ENCODE assay signal across 8 mouse cellular contexts in the genomic region with DNA sequence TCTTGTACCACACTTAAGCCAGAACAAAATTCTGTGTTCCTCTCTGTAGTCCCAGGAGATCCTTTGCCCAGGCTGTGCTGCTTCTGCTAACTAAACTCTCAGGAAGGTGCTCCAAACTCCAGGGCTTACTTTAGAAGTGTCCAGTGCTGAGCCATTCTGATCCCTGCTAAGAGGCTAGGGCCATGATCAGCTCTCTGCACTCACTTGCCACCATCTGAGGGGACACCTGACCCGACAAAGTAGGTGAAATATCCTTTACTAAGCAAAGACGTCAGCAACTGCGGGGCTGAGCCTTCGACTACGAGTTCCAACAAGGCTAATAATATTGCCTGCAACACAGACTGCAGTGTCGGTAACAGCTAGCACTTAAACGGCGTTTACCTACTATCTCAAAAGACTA. TPM values are rescaled to one million over a fixed set of nuclear protein-coding genes. Genes with fewer than 3 reads are reported as not detected.
A peak's percentile ranks its signal among the peaks of the same experiment; 100 is the strongest.
DNase-seq lines count a peak whose midpoint lies in the region; ATAC-seq and TF ChIP-seq lines count a peak whose summit lies in the region.

No protein-coding gene starts in this region.

- ATAC-seq in lung, postnatal 0 days: no peak
- no peak for ATAC-seq in hindbrain, postnatal 0 days
- no peak for ATAC-seq in neural tube, embryonic 11.5 days (ENCODE audit: insufficient read depth, low FRiP score, low TSS enrichment)

- peaks cover 10% of the 10 kb centered on the region; the same call in 1 of the 2 replicates for H3K4me1 ChIP-seq in lung, postnatal 0 days (ENCODE audit: insufficient read depth, low read depth, low read length)
- H3K4me1 ChIP-seq in hindbrain, postnatal 0 days (ENCODE audit: insufficient read depth, low read length): peaks cover 15% of the 10 kb centered on the region
- H3K4me1 ChIP-seq in neural tube, embryonic 11.5 days (ENCODE audit: control insufficient read depth, insufficient read depth, low read length): peaks cover 8% of the 10 kb centered on the region

- no peaks in the 10 kb centered on the region for H3K27me3 ChIP-seq in lung, postnatal 0 days (replicated peaks; ENCODE audit: insufficient read depth, low read length)
- H3K27me3 ChIP-seq in hindbrain, postnatal 0 days (ENCODE audit: insufficient read depth, low read length): no peaks in the 10 kb centered on the region
- H3K27me3 ChIP-seq in neural tube, embryonic 11.5 days (ENCODE audit: control insufficient read depth, insufficient read depth, low read length): no peaks in the 10 kb centered on the region

- no peaks in the 10 kb centered on the region for H3K9me3 ChIP-seq in lung, postnatal 0 days (ENCODE audit: low read length)
- no peaks in the 10 kb centered on the region for H3K9me3 ChIP-seq in hindbrain, postnatal 0 days (ENCODE audit: low read length)
- H3K9me3 ChIP-seq in neural tube, embryonic 11.5 days (ENCODE audit: control insufficient read depth, low read length): no peaks in the 10 kb centered on the region

- peak overlapping the region; percentile 39 for H3K9ac ChIP-seq in lung, postnatal 0 days (replicated peaks; ENCODE audit: low read depth)
- peak overlapping the region; percentile 58 for H3K9ac ChIP-seq in hindbrain, postnatal 0 days (replicated peaks; ENCODE audit: low read length)
- H3K9ac ChIP-seq in neural tube, embryonic 11.5 days (ENCODE audit: low read length): peak overlapping the region; percentile 69

- peak overlapping the region; percentile 58 for H3K4me3 ChIP-seq in lung, postnatal 0 days (ENCODE audit: low read depth, low read length)
- peak overlapping the region; percentile 66 for H3K4me3 ChIP-seq in hindbrain, postnatal 0 days (ENCODE audit: low read length)
- H3K4me3 ChIP-seq in neural tube, embryonic 11.5 days (ENCODE audit: low read depth, low read length): peak overlapping the region; percentile 65

- no peaks in the 10 kb centered on the region for H3K36me3 ChIP-seq in lung, postnatal 0 days (ENCODE audit: insufficient read depth, low read length)
- H3K36me3 ChIP-seq in hindbrain, postnatal 0 days (ENCODE audit: insufficient read depth, low read length): no peaks in the 10 kb centered on the region
- no peaks in the 10 kb centered on the region for H3K36me3 ChIP-seq in neural tube, embryonic 11.5 days (ENCODE audit: control insufficient read depth, insufficient read depth, low read length)

- under 1% methylated on average over 8 of the region's 8 CpGs for WGBS in lung, postnatal 0 days
- 4% methylated on average over 8 of the region's 8 CpGs for WGBS in hindbrain, postnatal 0 days
- WGBS in neural tube, embryonic 11.5 days: 2% methylated on average over 8 of the region's 8 CpGs

- TF ChIP-seq EP300 in lung, postnatal 0 days (IDR thresholded peaks at IDR 0.05): no peak

- DNase-seq in cerebellum, adult 11 months: peak; percentile 6
- no peak for DNase-seq in cerebellum, postnatal 14 days
- peak; percentile 24 for DNase-seq in lung, postnatal 0 days (ENCODE audit: low spot score)
- DNase-seq in lung, postnatal 4 days: no peak
- DNase-seq in hindbrain, postnatal 0 days (ENCODE audit: low spot score): no peak
- DNase-seq in neural tube, embryonic 11.5 days (ENCODE audit: low spot score): peak; percentile 18
- DNase-seq in right cerebral cortex, postnatal 10 days (ENCODE audit: low spot score in 2 of 2): no peak
- no peak for DNase-seq in left cerebral cortex, adult 18-20 months (ENCODE audit: low spot score in 2 of 2)

- H3K27ac ChIP-seq in lung, postnatal 0 days (ENCODE audit: low read length): peak overlapping the region; percentile 77; the same call in 1 of the 2 replicates
- no peak overlapping the region for H3K27ac ChIP-seq in hindbrain, postnatal 0 days
- H3K27ac ChIP-seq in neural tube, embryonic 11.5 days (ENCODE audit: low read depth, low read length): no peak overlapping the region

- TF ChIP-seq CTCF in lung, postnatal 0 days (IDR thresholded peaks at IDR 0.05): no peak
- no peak for TF ChIP-seq CTCF in hindbrain, postnatal 0 days (IDR thresholded peaks at IDR 0.05; ENCODE audit: low read depth)

- H3K4me2 ChIP-seq in lung, postnatal 0 days (replicated peaks; ENCODE audit: low read depth, low read length): peak overlapping the region; percentile 97
- peak overlapping the region; percentile 88 for H3K4me2 ChIP-seq in hindbrain, postnatal 0 days (ENCODE audit: low read depth, low read length)
- peak overlapping the region; percentile 98 for H3K4me2 ChIP-seq in neural tube, embryonic 11.5 days (ENCODE audit: low read depth)

RNA-seq across cellular contexts. Expression of a gene that starts 0.8 kb away (rescaled TPM):
- polyA plus RNA-seq in lung, postnatal 0 days (2015; fragmentation: Nextera tagmentation; extraction: Ambion mirVana): 83.5 and 85.3 TPM in 2 replicates
- total RNA-seq in hindbrain, postnatal 0 days (2014; rRNA removed): 56.4 and 58.1 TPM in 2 replicates
- 160 and 165 TPM in 2 replicates for polyA plus RNA-seq in hindbrain, postnatal 0 days (2015; fragmentation: Nextera tagmentation; extraction: Ambion mirVana)
- 95.8 and 101 TPM in 2 replicates for polyA plus RNA-seq in neural tube, embryonic 11.5 days (2014; fragmentation: Nextera tagmentation; extraction: Ambion mirVana)
- 100 to 1,000 TPM; 150 to 168 TPM for total RNA-seq in left cerebral cortex, adult 18-20 months (2021)

RNA-seq across cellular contexts. Expression of a gene that starts 4.3 kb away (rescaled TPM):
- not detected in 2 replicates for polyA plus RNA-seq in lung, postnatal 0 days (2015; fragmentation: Nextera tagmentation; extraction: Ambion mirVana)
- not detected in 2 replicates for total RNA-seq in hindbrain, postnatal 0 days (2014; rRNA removed)
- polyA plus RNA-seq in hindbrain, postnatal 0 days (2015; fragmentation: Nextera tagmentation; extraction: Ambion mirVana): 0.32 and 0.36 TPM in 2 replicates
- polyA plus RNA-seq in neural tube, embryonic 11.5 days (2014; fragmentation: Nextera tagmentation; extraction: Ambion mirVana): not detected in 2 replicates
- total RNA-seq in left cerebral cortex, adult 18-20 months (2021): 1 to 10 TPM in 1 of 2 experiments, under 1 TPM in 1; 0.98 to 1.1 TPM

RNA-seq across cellular contexts. Expression of a gene that starts 44.0 kb away (rescaled TPM):
- 48.7 and 60.8 TPM in 2 replicates for polyA plus RNA-seq in lung, postnatal 0 days (2015; fragmentation: Nextera tagmentation; extraction: Ambion mirVana)
- total RNA-seq in hindbrain, postnatal 0 days (2014; rRNA removed): 21.9 and 24.3 TPM in 2 replicates
- polyA plus RNA-seq in hindbrain, postnatal 0 days (2015; fragmentation: Nextera tagmentation; extraction: Ambion mirVana): 36.2 and 36.5 TPM in 2 replicates
- polyA plus RNA-seq in neural tube, embryonic 11.5 days (2014; fragmentation: Nextera tagmentation; extraction: Ambion mirVana): 76.3 and 81.2 TPM in 2 replicates
- total RNA-seq in left cerebral cortex, adult 18-20 months (2021): 10 to 100 TPM; 49.3 to 60.6 TPM

Comparison
In these comparisons a context has a peak if more than half of its experiments do, and no peak if none do; other contexts are left out.
1. DNase-seq: peak in cerebellum, adult 11 months (single experiment), lung, postnatal 0 days (single experiment) and neural tube, embryonic 11.5 days (single experiment); none in cerebellum, postnatal 14 days (0 of 2), lung, postnatal 4 days (0 of 2), hindbrain, postnatal 0 days (single experiment), right cerebral cortex, postnatal 10 days (0 of 2) and left cerebral cortex, adult 18-20 months (0 of 2).
2. Peak in every context shown above with its lines, with median percentiles within 50 percentile points of each other: H3K4me2 ChIP-seq, H3K4me3 ChIP-seq and H3K9ac ChIP-seq.